Mouse (Mus musculus): ENCODE data around the gene Cela1. TPM values are rescaled to one million over a fixed set of nuclear protein-coding genes. Genes with fewer than 3 reads are reported as not detected.

The Cela1 gene
- 10 to 100 TPM in 1 of 2 experiments, 1 to 10 TPM in 1; 4.3 to 14.3 TPM for polyA plus RNA-seq (2017; shearing (Covaris generic))

DNA sequence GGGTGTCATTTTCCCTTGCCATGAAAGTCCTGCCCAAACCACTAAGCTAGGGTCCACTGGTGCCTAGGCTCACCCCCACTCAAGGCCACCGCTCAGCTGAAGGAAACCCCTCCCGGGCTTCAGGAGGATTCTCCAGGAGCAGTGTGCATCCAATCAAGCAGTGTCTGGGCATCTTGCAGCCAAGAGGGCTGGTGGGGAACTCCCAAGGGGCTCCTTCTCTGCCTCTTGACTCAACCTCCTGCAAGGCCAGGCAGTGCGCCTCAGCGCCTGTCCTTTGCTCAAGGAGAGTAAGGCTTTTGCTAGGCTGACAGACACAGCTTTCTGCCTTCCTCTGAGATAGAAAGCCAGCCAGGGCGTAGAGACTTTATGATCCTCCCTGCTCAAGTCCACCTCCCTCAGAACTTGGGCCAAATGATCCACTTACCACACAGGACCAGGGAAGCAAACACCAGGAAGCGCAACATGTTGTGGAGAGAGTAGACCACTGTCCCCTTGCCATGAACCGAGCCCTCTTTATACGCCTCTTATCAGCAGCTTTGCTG is at the start of gene Cela1:
TSS of gene Cela1 (minus strand) at position 492 of the 542 bp plus-strand sequence.

DNA sequence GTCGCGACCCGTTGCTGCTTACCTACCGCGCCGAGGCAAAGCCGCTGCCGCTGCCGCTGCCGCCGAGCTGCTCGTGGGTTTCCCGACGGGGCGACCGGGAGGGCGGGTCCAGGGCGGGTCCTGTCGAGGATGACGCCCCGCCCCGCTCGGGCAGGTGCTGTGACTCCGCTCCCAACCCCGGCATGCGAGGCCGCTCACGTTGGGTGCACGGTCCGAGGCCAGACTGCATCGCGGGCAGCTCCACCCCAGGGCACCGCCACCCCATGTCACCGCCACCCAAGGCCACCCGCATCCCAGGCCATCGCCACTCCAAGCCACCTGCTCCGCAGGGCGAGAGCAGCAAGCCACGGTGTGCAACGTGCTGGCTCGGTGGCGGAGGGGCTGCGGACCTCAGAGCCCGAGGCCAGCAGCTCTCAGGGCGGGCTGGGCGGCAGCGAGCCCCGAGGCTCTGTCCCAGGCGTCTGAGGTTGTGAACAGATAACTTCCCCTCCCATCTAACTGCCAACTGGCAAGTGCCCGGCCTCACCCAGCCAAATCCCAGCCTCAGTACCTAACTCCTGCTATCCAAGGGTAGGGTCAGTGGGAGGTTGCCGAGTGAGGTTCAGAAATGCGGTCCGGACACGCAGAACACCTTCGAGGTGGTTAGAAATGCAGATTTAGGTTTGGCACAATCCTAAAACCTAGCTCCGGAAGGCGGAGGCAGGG is 41.7 kb upstream of the Cela1 start, which contains the start of gene Galnt6:
TSS of gene Galnt6 (minus strand) at position 96 of the 705 bp plus-strand sequence.

DNA sequence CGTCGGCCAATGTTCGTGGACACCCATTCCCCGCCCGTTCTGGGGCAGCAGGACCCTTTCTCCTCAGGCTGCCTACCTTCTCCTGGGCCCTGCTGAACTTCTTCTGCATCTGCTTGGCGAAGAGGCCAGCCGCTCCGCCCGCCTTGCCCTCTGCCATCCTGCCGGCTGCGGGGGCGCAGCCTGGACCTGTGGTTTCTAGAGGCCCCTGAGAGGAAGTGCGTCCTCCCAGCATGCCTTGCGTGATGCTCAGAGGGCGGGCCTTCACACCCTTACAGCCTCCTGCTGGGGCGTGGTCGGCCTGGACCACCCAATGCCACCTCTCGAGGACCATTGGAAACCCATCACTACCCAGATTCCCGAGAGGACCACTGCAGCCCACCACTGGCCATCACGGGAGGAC is 18.4 kb downstream of the Cela1 start, which contains the start of gene Bin2:
TSS of gene Bin2 (minus strand) at position 217 of the 400 bp plus-strand sequence.

DNA sequence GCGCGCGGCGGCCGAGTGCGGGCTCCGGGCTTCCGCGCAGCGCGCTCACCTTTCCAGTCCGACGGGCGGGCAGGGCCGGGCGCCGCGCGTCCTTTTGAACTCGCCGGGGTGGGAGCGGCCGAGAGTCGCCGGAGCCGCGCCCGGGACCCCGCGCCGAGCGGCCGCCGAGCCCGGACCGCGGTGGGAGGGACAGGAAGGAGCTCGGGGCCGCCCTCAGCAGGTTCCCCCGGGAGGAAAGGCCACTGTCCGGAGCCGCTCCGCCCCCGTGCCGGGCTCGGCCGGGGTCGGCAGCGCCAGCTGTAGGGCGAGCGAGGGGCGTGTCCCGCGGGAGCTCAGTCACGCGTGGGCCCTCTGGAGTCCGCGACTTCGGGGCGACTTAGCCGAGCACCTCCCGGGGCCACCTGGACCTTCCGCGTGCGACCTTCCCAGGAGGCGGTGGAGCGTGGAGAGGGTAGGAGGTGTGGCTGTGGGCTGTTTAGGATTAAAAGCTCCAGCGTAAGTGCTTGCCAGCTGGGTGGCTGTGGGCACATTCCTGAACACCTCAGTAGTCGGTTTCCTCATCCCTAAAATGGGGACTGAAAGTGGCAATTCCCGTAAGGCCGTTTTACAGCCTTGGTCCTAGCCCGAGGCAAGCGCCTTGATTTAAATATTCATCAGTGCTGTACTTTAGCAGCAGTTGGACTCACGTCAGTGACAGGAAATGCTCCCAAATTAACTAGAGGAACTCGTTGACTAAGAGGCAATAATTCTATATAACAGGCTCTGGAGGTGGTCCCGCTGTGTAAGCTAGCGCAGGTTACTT is 50.8 kb downstream of the Cela1 start, which contains the start of gene Smagp:
TSS of gene Smagp (minus strand) at position 241 of the 802 bp plus-strand sequence.

Other genes with a start within 250 kb of the Cela1 start
- gene Letmd1, start 218.9 kb downstream of the Cela1 start, polyA plus RNA-seq (2017; shearing (Covaris generic)) = 10 to 100 TPM; 38.1 to 40.7 TPM
- gene Csrnp2, start 192.4 kb downstream of the Cela1 start, polyA plus RNA-seq (2017; shearing (Covaris generic)) = 1 to 10 TPM; 4.3 to 8.5 TPM
- 10 to 100 TPM in 1 of 2 experiments, 1 to 10 TPM in 1; 10.0 to 10.5 TPM for gene Tfcp2, start 135.9 kb downstream of the Cela1 start, polyA plus RNA-seq (2017; shearing (Covaris generic))
- 10 to 100 TPM; 20.7 to 34.9 TPM for gene Pou6f1, start 87.9 kb downstream of the Cela1 start, polyA plus RNA-seq (2017; shearing (Covaris generic))
- 100 to 1,000 TPM; 557 to 627 TPM for gene Dazap2, start 72.6 kb downstream of the Cela1 start, polyA plus RNA-seq (2017; shearing (Covaris generic))
- 1 to 10 TPM in 1 of 2 experiments, under 1 TPM in 1; 0.82 to 1.4 TPM for gene Smagp, start 51.0 kb downstream of the Cela1 start, polyA plus RNA-seq (2017; shearing (Covaris generic))
- gene Bin2, start 18.4 kb downstream of the Cela1 start, polyA plus RNA-seq (2017; shearing (Covaris generic)) = 100 to 1,000 TPM; 640 to 761 TPM
- 100 to 1,000 TPM; 148 to 178 TPM for gene Galnt6, start 41.5 kb upstream of the Cela1 start, polyA plus RNA-seq (2017; shearing (Covaris generic))
- 10 to 100 TPM; 12.1 to 17.9 TPM for gene Slc4a8, start 73.8 kb upstream of the Cela1 start, polyA plus RNA-seq (2017; shearing (Covaris generic))
- 1 to 10 TPM in 1 of 2 experiments, under 1 TPM in 1; 0.22 to 4.1 TPM for gene Scn8a, start 181.9 kb upstream of the Cela1 start, polyA plus RNA-seq (2017; shearing (Covaris generic))

Measured in inflammation-experienced regulatory T-cells (primary cell).